Mouse (Mus musculus) gastrocnemius, adult 8-10 months (tissue): ENCODE measurements around the gene Cep135. TPM values are rescaled to one million over a fixed set of nuclear protein-coding genes. Genes with fewer than 3 reads are reported as not detected.

Source experiments
- DNase-seq, 2 experiments: peaks; one replicate each; pipeline ENCODE4 v3.0.0; 2022; ENCODE audit warnings: low spot score in 2 of 2
- total RNA-seq, 4 experiments: library from RNA; stranded (reverse); gene quantifications; 2 replicates each; pipeline ENCODE4 v1.2.4; 2022

The Cep135 gene
- total RNA-seq, 4 experiments from 2014 or later, result 0.61 to 0.94 (median 0.86) TPM

DNA sequence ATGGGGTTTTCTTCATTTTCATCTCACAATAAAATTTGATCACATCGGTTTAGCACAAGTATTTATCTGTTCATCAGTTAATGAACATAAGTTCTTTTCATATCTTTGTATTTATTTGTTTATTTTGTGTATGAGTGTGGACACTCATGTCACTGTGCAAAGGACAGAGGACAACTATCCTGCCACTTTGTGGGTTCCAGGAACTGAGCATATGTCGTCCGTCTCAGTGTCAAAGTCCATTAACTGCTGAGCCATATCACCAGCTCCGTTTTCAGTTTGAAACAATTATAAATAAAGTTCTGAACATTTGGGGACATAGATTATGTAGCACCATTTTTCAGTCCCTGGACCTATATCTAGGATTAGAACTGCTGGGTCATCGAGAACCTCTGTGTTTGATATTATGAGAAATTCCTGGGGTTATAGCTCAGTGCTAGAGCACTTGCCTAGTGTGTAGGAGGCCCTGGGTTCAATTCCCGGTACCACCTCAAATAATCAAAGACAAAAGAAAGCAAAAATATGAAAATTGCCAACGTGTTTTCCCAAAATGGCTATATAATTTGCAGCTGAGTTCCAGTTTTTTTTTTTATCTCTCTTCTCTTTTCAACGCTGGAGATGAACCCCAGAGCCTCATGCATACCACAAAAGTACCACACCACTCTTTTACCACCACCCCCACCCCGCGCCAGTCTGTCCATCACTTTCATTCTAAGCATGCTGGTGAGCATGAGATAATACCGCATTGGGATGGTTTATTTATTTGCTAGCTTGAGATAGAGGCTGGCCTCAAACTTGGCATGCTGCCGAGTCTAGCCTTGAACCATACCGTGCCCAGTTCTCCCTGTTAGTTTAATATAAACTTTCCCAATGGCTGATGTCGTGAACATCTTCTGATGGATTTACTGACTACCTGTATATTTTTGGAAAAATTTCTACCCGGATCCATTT, 96.4 kb downstream of the Cep135 start:
- DNase-seq, result no peak

DNA sequence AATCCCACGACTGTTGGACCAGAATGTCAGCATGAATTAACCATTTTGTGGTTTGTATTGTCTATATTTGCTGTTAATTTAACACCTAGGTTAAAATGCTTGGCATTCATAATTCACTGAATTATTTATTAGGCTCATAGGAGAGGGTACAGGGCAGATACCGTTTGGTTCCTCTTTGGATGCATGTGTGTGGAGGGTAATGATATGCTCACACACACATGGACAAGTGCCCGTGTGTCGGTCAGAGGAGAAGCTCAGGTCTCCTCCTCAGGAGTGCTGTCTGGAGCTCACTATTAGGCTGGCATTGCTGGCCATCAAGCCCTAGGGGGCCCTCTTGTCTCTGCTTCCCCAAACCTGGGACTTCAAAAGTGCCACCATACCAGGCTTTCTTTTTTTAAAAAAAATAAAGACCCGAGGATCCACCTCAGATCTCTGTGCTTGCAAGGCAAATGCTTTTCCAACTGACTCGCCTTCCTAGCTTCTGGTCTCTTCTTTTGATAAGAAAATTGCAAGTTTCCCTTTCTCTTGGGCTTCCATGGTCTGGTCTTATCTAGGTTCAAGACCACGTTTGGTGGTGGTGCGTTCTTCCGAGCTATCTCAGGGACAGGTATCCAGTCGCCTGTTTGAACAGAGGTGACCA, 99.6 kb downstream of the Cep135 start:
- no peak for DNase-seq

DNA sequence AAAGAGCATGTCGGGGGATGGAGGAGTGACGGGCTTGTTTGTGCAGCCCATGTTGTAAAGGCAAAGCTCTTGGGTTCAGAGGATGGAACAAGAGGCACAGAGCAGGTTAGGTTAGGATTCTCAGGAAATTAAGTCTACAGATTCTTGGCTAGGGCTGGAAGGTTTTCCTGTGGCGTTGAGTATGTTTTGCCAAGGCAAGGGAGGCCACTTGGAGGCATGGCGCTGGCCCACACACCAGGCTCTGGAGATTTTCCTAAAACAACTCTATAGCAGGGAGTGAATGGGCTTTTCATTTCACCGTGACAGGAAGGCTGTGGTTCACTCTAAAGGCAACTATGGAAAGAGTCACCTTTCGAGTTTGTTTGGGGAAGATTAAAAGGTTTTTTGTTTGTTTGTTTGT, 100.1 kb downstream of the Cep135 start:
- DNase-seq, result no peak

DNA sequence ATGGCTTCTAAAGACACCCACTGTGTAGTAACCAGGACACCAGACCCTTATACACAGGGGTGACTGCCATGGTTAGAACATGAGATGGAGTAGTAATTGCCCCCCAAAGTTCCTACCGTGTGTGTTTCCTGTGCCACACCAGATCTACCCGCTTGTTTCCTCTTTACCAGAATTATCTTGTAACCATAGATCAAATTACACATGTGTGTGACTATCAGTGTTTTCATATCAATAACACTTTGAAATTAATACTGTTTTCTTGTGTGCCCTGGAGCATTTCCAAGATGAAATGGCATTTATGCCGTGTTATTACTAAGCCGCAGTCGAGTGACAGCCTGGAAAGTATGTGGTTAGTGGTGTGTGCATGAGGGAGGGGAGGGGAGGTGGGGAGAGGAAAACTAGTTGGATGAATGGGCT, 101.7 kb downstream of the Cep135 start:
- DNase-seq, result no peak

DNA sequence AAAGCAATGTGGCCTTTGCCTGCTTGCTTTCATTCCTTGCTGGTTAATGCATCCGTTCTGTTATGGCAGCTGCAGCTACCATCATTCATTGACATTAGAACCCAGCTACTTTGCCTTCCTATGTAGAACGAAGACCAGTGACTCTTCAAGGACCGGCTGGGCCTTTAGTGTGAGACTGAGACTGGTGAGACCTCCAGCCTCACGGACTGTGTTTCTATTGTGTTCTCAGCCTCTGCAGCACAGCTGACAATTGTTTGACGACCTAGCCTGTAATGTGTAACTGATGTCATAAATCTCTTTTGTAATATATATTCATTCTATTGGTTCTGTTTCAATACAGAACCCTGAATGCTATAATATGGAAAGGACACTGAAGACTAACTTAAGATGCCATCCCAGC, 102.8 kb downstream of the Cep135 start:
- no peak for DNase-seq

DNA sequence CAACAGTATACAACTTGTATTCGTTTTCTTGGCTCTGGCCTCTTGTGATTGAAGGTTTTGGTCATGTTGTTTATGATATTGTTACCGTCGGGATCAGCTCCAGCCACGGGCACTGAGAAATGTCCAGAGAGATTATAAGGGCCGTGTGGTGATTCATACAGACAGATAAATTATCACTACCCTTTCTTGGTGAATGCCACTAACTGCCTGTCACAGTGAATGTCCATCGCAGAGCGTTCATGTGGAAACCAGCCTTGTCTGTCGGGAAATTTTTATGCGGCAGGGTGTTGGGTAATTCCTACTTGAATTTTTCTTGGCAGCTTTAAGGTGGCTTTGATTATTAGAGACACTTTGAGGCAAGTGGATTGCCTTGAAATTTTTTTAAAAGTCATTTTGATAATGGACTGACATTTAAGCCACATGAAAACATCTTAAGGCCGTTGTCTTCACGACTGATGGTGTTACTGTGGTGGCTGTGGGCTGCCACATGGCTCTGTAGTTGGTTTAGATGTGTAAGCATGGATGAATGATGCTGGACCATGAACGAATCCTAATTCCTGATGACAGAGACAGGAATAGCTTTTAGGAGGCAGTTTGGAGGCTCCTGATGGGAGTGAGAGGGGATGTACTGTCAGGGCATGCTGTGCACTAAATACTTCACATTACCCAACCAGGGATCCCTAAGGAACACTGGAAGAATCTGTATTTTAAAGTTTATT, 103.4 kb downstream of the Cep135 start:
- DNase-seq, result no peak

Other genes with a start within 250 kb of the Cep135 start
- not detected for gene Nmu, start 224.9 kb upstream of the Cep135 start, total RNA-seq
- gene Gm7271, start 104.7 kb upstream of the Cep135 start, total RNA-seq, result not detected
- 10 to 100 TPM in 3 of 4 experiments, 1 to 10 TPM in 1; 9.5 to 12.7 (median 11.3) TPM for gene Exoc1, start 59.4 kb upstream of the Cep135 start, total RNA-seq
- 1 to 10 TPM; 1.4 to 2.1 (median 1.9) TPM for gene C530008M17Rik, start 67.8 kb downstream of the Cep135 start, total RNA-seq